Mouse (Mus musculus) heart, adult 8-10 months (tissue): Measurements from ENCODE around the gene Gm4884. TPM values are rescaled to one million over a fixed set of nuclear protein-coding genes. Genes with fewer than 3 reads are reported as not detected.
"Not testable (repeated sequence)": the region's sequence is repeated elsewhere in the genome, so short reads cannot be mapped to it uniquely, and the experiment has no call there.

Source experiments
- DNase-seq: peaks from one replicate; pipeline ENCODE4 v3.0.0; 2022; ENCODE audit warnings: low spot score
- total RNA-seq, 4 experiments: library from RNA; stranded (reverse); gene quantifications; 2 replicates each; pipeline ENCODE4 v1.2.4; 2022

Gene Gm4884
- not detected for total RNA-seq

DNA sequence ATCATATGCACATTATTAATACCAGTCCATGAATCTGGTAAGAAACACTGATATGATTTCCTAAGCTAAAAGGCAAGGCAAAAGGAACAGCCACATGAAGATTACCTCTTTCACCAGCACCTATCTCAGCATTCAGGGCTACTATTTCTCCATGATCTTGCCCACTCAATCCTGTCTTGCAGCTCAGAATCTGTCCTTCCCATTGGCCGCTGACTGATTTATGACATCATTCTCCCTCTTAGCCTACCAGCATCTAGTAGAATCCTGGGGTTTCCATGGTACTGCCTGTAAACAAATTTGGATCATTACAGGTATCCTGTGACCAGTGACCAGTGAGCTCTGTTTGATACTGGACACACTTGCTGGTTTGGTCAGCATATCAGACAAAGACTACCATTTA, at the start of gene Gm4884:
TSS of gene Gm4884 (plus strand) at position 301 of the 400 bp plus-strand sequence.
- not testable (repeated sequence) for DNase-seq

DNA sequence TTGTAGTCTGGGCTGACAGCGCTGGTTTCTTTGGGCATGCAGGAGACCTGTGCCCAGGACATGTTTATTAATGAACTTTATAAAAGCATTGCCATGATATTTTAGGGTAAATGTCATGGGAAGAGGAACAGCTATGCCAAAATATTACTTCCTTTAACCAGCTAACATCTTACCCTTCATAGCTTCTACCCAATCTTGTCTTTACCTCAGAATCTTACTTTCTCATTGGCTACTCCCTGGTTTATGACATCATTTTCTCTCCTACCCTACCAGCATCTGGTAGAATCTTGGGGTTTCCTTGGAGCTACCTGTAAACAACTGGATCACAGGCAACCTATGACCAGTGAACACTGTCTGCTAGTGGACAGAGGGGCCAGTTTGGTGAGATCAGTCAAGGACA, 45.3 kb upstream of the Gm4884 start, which contains the start of gene 4930433I11Rik:
TSS of gene 4930433I11Rik (plus strand) at position 301 of the 400 bp plus-strand sequence.
- no peak for DNase-seq

DNA sequence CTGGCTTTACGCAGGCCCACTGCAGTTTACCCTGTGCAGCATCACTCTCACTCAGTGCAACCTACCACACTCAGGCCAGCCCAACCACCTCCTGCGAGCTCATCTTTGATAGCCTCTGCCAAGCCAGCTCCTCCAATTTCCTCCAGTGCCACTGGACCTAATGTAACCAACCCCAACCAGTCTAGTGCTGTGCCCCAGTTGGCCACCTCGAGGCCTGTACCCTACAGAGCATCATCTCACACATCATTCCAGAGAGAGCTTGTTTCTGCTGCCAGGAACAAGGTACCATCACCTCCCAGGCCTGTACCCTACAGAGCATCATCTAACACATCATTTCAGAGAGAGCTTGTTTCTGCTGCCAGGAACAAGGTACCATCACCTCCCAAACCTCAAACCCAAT, 11.5 kb downstream of the Gm4884 start:
- DNase-seq: not testable (repeated sequence)

Other genes starting within 250 kb of the Gm4884 start
- gene Vstm2b, start 134.4 kb upstream of the Gm4884 start, total RNA-seq: under 1 TPM in 2 of 4 experiments, not detected in 2; 0.12 to 0.37 TPM
- gene 4930433I11Rik, start 45.2 kb upstream of the Gm4884 start, total RNA-seq: not detected
- not detected for gene Gm5592, start 121.1 kb downstream of the Gm4884 start, total RNA-seq